Mouse (Mus musculus) embryonic facial prominence, embryonic 11.5 days (tissue): ENCODE measurements around the gene Efcab12. TPM values are rescaled to one million over a fixed set of nuclear protein-coding genes. Genes with fewer than 3 reads are reported as not detected.
"Not testable (repeated sequence)": the region's sequence is repeated elsewhere in the genome, so short reads cannot be mapped to it uniquely, and the experiment has no call there.

Source experiments
- ATAC-seq: fragments of 200-750 bp; cut with Nextera tagmentation; replicated peaks from 2 replicates; pipeline ENCODE4 v1.8.0; 2017; ENCODE audit warnings: low read depth; ENCODE audit not compliant: insufficient number of reproducible peaks, low FRiP score, low TSS enrichment
- DNase-seq: peaks from one replicate; pipeline ENCODE4 v3.0.0-alpha.2; 2015; ENCODE audit warnings: low spot score
- H3K27ac ChIP-seq: fragments of 300-500 bp; sonication (generic); replicated peaks from 2 replicates; pipeline ENCODE4 v1.5.1; 2014; ENCODE audit warnings: mild to moderate bottlenecking, low read depth, low read length, control low read depth
- H3K27me3 ChIP-seq: fragments of 300-500 bp; sonication (generic); 2 replicates; pipeline ENCODE4 v1.6.1; 2014; ENCODE audit warnings: mild to moderate bottlenecking, low read length, moderate library complexity, mixed read lengths; ENCODE audit not compliant: control insufficient read depth, insufficient read depth
- H3K36me3 ChIP-seq: fragments of 300-500 bp; sonication (generic); replicated peaks from 2 replicates; pipeline ENCODE4 v1.6.1; 2014; ENCODE audit warnings: low read depth, mild to moderate bottlenecking, low read length, moderate library complexity, mixed read lengths; ENCODE audit not compliant: control insufficient read depth, insufficient read depth
- H3K4me1 ChIP-seq: fragments of 300-500 bp; sonication (generic); 2 replicates; pipeline ENCODE4 v1.6.1; 2014; ENCODE audit warnings: low read length, mixed read lengths; ENCODE audit not compliant: control insufficient read depth, insufficient read depth
- H3K4me2 ChIP-seq: fragments of 300-500 bp; sonication (generic); 2 replicates; pipeline ENCODE4 v1.6.1; 2014; ENCODE audit warnings: low read depth, mild to moderate bottlenecking, control low read depth, low read length, moderate library complexity
- H3K4me3 ChIP-seq: fragments of 300-500 bp; sonication (generic); 2 replicates; pipeline ENCODE4 v1.5.1; 2014; ENCODE audit warnings: low read depth, low read length, control low read depth
- H3K9ac ChIP-seq: fragments of 300-500 bp; sonication (generic); replicated peaks from 2 replicates; pipeline ENCODE4 v1.6.1; 2014; ENCODE audit warnings: mild to moderate bottlenecking, control low read depth, low read length
- H3K9me3 ChIP-seq: fragments of 300-500 bp; sonication (generic); replicated peaks from 2 replicates; pipeline ENCODE4 v1.6.1; 2016; ENCODE audit warnings: mild to moderate bottlenecking, low read length, inconsistent platforms, mixed read lengths; ENCODE audit not compliant: control insufficient read depth
- WGBS: fragments of 180-500 bp; shearing (Covaris S2); extraction: QIAGEN DNeasy Blood & Tissue Kit; methylation state at CpG from one replicate; pipeline ENCODE4 v1.1.7; 2014; 5-methylcytosine and 5-hydroxymethylcytosine counted together
- polyA plus RNA-seq: library from polyadenylated mRNA; unstranded; fragments of >200 nt; fragmentation: Nextera tagmentation; extraction: Ambion mirVana; gene quantifications from 2 replicates; pipeline ENCODE4 v1.2.1, GENCODE M21; 2014

Gene Efcab12
- polyA plus RNA-seq, result 0.39 and 1.5 TPM in 2 replicates

DNA sequence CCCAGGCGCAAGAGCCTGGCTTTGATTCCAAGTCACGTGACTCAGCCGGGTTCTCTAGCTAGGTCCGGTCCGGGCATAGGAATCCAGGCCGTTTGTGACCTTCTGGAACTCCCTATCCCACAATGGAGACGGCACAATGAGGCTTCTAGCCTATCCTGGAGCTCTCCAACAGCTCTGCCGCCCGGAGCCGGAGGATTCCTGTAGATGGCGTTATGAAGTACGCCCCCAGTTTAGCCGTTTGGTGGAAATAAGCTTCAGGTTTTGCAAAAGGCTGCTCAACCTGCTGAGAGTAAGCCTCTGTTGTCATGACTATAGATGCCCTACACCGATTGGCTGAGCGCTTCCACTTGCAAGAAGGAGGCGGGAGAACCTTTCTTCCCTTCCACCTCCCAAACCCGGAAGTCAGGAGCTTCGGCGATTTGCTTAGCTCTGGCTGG, at the start of gene Efcab12:
Efcab12 (minus strand) TSS at position 252 of the 437 bp plus-strand sequence.
- H3K9me3 ChIP-seq, result no peaks in the 10 kb centered on the region
- H3K36me3 ChIP-seq, result no peaks in the 10 kb centered on the region
- H3K4me3 ChIP-seq, result peak within 1 kb of the TSS; percentile 24
- no peaks in the 10 kb centered on the region for H3K4me1 ChIP-seq
- ATAC-seq, result peak; percentile 80
- H3K9ac ChIP-seq, result peak within 1 kb of the TSS; percentile 19
- peak within 1 kb of the TSS; percentile 71 for H3K4me2 ChIP-seq
- under 1% methylated on average over 19 of the region's 19 CpGs for WGBS
- no peaks in the 10 kb centered on the region for H3K27me3 ChIP-seq
- peak; percentile 84 for DNase-seq
- H3K27ac ChIP-seq, result no peak within 1 kb of the TSS

DNA sequence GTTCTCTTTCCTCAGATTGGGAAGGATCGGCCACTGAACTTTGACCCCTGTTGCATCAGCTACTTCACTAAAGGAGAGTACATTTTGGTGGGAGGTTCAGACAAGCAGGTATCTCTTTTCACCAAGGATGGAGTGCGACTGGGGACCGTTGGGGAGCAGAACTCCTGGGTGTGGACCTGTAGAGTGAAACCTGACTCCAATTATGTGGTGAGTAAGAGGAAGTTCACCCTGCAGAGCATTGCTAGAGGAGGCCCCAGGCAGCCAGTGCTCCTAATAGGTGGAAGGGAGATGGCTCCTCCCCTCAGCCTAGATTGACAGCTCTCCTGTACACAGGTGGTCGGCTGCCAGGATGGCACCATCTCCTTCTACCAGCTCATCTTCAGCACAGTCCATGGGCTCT, 48.7 kb upstream of the Efcab12 start:
- no peaks in the 10 kb centered on the region for H3K27me3 ChIP-seq
- H3K4me1 ChIP-seq, result no peaks in the 10 kb centered on the region
- ATAC-seq (no peak), DNase-seq (no peak)
- 67% methylated on average over 4 of the region's 4 CpGs for WGBS
- H3K9me3 ChIP-seq, result no peaks in the 10 kb centered on the region
- no peak overlapping the region for H3K27ac ChIP-seq
- no peak overlapping the region for H3K4me2 ChIP-seq
- no peak overlapping the region for H3K4me3 ChIP-seq
- H3K36me3 ChIP-seq, result peaks cover 3% of the 10 kb centered on the region; the same call in 1 of the 2 replicates
- no peak overlapping the region for H3K9ac ChIP-seq

DNA sequence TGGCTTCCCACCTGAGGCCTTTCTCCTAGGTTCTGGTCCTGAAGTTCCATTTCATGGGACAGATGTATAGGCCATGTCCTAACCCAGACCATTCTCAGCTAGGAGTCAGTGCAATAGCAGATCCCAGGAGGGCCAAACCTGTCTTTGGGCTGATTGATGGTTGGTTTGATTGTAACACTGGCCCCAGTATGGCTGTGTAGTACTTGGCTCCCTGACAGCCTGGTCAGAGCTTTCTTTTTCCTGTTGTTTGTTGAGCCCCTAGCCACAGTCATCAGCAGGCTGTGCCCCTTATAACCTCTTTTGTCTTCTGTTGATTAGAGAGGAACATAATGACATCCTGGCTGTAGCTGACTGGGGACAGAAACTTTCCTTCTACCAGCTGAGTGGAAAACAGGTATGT, 45.8 kb upstream of the Efcab12 start:
- DNase-seq (no peak), ATAC-seq (no peak)
- Histone ChIP-seq H3K27ac (no peak overlapping the region), H3K36me3 (peaks cover 3% of the 10 kb centered on the region; the same call in 1 of the 2 replicates), H3K4me3 (no peak overlapping the region), H3K27me3 (no peaks in the 10 kb centered on the region), H3K4me2 (no peak overlapping the region), H3K4me1 (no peaks in the 10 kb centered on the region), H3K9me3 (no peaks in the 10 kb centered on the region), H3K9ac (no peak overlapping the region)

DNA sequence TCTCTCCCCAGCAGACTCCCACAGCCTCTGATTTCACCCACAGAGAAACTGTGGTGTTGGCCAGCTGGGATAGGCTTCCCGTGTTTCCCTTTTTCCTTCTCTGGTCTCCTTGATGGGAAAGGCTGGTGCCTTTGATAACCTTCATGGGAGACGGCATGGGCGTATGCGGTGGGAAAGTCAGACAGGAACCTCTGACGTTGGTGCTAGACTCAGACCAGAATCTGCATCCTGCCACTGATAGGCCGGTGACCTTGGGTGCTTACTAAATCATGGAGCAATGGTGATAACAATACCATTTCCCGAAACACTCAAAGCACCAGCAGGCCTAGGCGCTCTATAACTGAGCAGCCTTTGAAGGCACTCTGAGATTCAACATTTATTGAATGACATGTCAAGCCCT, 42.5 kb upstream of the Efcab12 start:
- ATAC-seq (no peak), DNase-seq (no peak)
- Histone ChIP-seq H3K9ac (no peak overlapping the region), H3K27me3 (no peaks in the 10 kb centered on the region), H3K36me3 (no peaks in the 10 kb centered on the region), H3K4me2 (no peak overlapping the region), H3K4me3 (no peak overlapping the region), H3K4me1 (no peaks in the 10 kb centered on the region), H3K27ac (no peak overlapping the region), H3K9me3 (no peaks in the 10 kb centered on the region)
- WGBS, result 90% methylated on average over 8 of the region's 8 CpGs

GRCm38 (mm10) chr6:115879736-115880135, 41.5 kb upstream of the Efcab12 start:
- Histone ChIP-seq H3K9me3 (no peaks in the 10 kb centered on the region), H3K27ac (no peak overlapping the region), H3K4me3 (no peak overlapping the region), H3K4me2 (no peak overlapping the region), H3K4me1 (no peaks in the 10 kb centered on the region), H3K36me3 (no peaks in the 10 kb centered on the region), H3K9ac (no peak overlapping the region), H3K27me3 (no peaks in the 10 kb centered on the region)
- DNase-seq, result no peak
- no peak for ATAC-seq
- 87% methylated on average over 6 of the region's 6 CpGs for WGBS

GRCm38 (mm10) chr6:115878694-115879093, 40.5 kb upstream of the Efcab12 start:
- Histone ChIP-seq H3K36me3 (no peaks in the 10 kb centered on the region), H3K4me1 (no peaks in the 10 kb centered on the region), H3K4me3 (no peak overlapping the region), H3K4me2 (no peak overlapping the region), H3K27me3 (no peaks in the 10 kb centered on the region), H3K27ac (no peak overlapping the region), H3K9me3 (no peaks in the 10 kb centered on the region), H3K9ac (no peak overlapping the region)
- ATAC-seq (no peak), DNase-seq (no peak)
- WGBS, result 76% methylated on average over 6 of the region's 6 CpGs

GRCm38 (mm10) chr6:115877239-115877638, 39.0 kb upstream of the Efcab12 start:
- Histone ChIP-seq H3K4me3 (no peak overlapping the region), H3K36me3 (no peaks in the 10 kb centered on the region), H3K9ac (no peak overlapping the region), H3K27me3 (no peaks in the 10 kb centered on the region), H3K27ac (no peak overlapping the region), H3K9me3 (no peaks in the 10 kb centered on the region), H3K4me1 (no peaks in the 10 kb centered on the region), H3K4me2 (no peak overlapping the region)
- ATAC-seq (no peak), DNase-seq (no peak)
- 86% methylated on average over 2 of the region's 2 CpGs for WGBS

- not testable (repeated sequence) for H3K9me3 ChIP-seq
These were observed 33.1 kb upstream of the Efcab12 start for GRCm38 (mm10) chr6:115871318-115871717.

More at GRCm38 (mm10) chr6:115871318-115871717, 33.1 kb upstream of the Efcab12 start:
- WGBS, result no CpG with 5 or more reads among the region's 3 CpGs
- H3K4me3 ChIP-seq, DNase-seq, ATAC-seq, H3K4me2 ChIP-seq, H3K27ac ChIP-seq, H3K4me1 ChIP-seq, H3K36me3 ChIP-seq, H3K9ac ChIP-seq, H3K27me3 ChIP-seq: not testable (repeated sequence)
